In the genomic region with DNA sequence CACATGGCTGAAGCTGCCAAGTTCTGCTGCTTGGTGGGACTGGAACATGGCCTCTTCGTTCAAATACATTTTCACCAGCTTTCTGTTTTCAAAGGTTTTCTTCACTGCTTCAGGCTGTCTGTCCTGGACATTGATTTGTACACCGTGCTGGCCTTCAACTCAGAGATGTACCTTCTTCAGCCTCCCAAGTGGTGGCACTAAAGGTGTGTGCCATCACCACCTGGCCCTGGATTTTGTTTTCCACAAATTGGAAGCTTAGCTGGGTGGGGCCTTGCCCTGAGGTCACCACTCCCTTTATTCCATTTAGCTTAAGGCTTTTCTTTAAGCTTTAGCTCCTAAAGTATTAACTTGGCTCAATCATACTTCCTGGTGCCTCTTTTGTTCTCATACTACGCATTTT, we compare ENCODE assay signal across 25 mouse cellular contexts.
"Had no signal": no experiment of that assay in that cellular context is flagged by ENCODE, and none has a peak within 500 bp of the region (broad histone marks: within the 10 kb centered on the region; RNA-seq: fewer than 3 reads in every experiment).

No protein-coding gene starts in this region.

- H3K27ac ChIP-seq: heart, adult 2 months; heart, embryonic 13.5 days; heart, embryonic 15.5 days; hindbrain, embryonic 13.5 days; hindbrain, embryonic 15.5 days; hindbrain, postnatal 0 days; limb, embryonic 13.5 days; limb, embryonic 15.5 days; liver, embryonic 13.5 days; liver, embryonic 15.5 days had no signal

- H3K9me3 ChIP-seq: heart, embryonic 13.5 days; heart, embryonic 15.5 days; hindbrain, embryonic 13.5 days; hindbrain, embryonic 15.5 days; limb, embryonic 13.5 days; limb, embryonic 15.5 days; liver, embryonic 13.5 days; liver, embryonic 15.5 days had no signal

- H3K4me3 ChIP-seq: heart, adult 2 months; heart, embryonic 13.5 days; heart, embryonic 15.5 days; hindbrain, embryonic 13.5 days; hindbrain, embryonic 15.5 days; limb, embryonic 13.5 days; limb, embryonic 15.5 days; liver, embryonic 13.5 days; liver, embryonic 15.5 days had no signal

- DNase-seq: gastrocnemius, postnatal 14 days; gastrocnemius, postnatal 36 days; heart, adult 11 months; heart, adult 2 months; heart, postnatal 14 days; heart, postnatal 36 days; kidney, adult 11 months; kidney, adult 8-10 months; kidney, postnatal 10 days; kidney, postnatal 36 days; layer of hippocampus, adult 9-11 months; layer of hippocampus, postnatal 36 days; left cerebral cortex, postnatal 4 days; liver, embryonic 13.5 days had no signal

- H3K4me1 ChIP-seq: heart, embryonic 13.5 days; heart, embryonic 15.5 days had no signal

- H3K27me3 ChIP-seq: heart, embryonic 13.5 days; heart, embryonic 15.5 days; hindbrain, embryonic 13.5 days; hindbrain, embryonic 15.5 days; limb, embryonic 13.5 days; limb, embryonic 15.5 days; liver, embryonic 13.5 days; liver, embryonic 15.5 days had no signal

- H3K9ac ChIP-seq: heart, embryonic 13.5 days; heart, embryonic 15.5 days; hindbrain, embryonic 13.5 days; hindbrain, embryonic 15.5 days; limb, embryonic 13.5 days; limb, embryonic 15.5 days; liver, embryonic 13.5 days; liver, embryonic 15.5 days had no signal

- ATAC-seq: hindbrain, postnatal 0 days; intestine, embryonic 16.5 days had no signal

- H3K36me3 ChIP-seq: heart, embryonic 13.5 days; heart, embryonic 15.5 days; hindbrain, embryonic 13.5 days; hindbrain, embryonic 15.5 days; limb, embryonic 13.5 days; limb, embryonic 15.5 days; liver, embryonic 13.5 days; liver, embryonic 15.5 days had no signal

- H3K4me2 ChIP-seq: heart, embryonic 11.5 days; heart, embryonic 13.5 days; heart, embryonic 15.5 days; hindbrain, embryonic 13.5 days; hindbrain, embryonic 15.5 days; limb, embryonic 13.5 days; limb, embryonic 15.5 days; liver, embryonic 11.5 days; liver, embryonic 13.5 days; liver, embryonic 15.5 days had no signal
